Mouse (Mus musculus): ENCODE measurements around the gene Cog2. TPM values are rescaled to one million over a fixed set of nuclear protein-coding genes. Genes with fewer than 3 reads are reported as not detected.

Cog2 gene
- polyA plus RNA-seq, 1 experiment from 2014 or later = 16.5 TPM

Other genes with a start within 250 kb of the Cog2 start
- 0.15 TPM in 2 replicates for gene Pgbd5, start 81.1 kb upstream of the Cog2 start, polyA plus RNA-seq (2015; fragmentation: Nextera tagmentation; extraction: Ambion mirVana)
- 183 and 228 TPM in 2 replicates for gene Agt, start 48.9 kb downstream of the Cog2 start, polyA plus RNA-seq (2015; fragmentation: Nextera tagmentation; extraction: Ambion mirVana)
- gene Capn9, start 55.3 kb downstream of the Cog2 start, polyA plus RNA-seq (2015; fragmentation: Nextera tagmentation; extraction: Ambion mirVana) = 0.03 TPM in 1 of 2 replicates, not detected in the other
- gene 2310022B05Rik, start 142.6 kb downstream of the Cog2 start, polyA plus RNA-seq (2015; fragmentation: Nextera tagmentation; extraction: Ambion mirVana) = 5.5 and 6.5 TPM in 2 replicates
- gene Ttc13, start 201.2 kb downstream of the Cog2 start, polyA plus RNA-seq (2015; fragmentation: Nextera tagmentation; extraction: Ambion mirVana) = 18.3 and 18.4 TPM in 2 replicates
- 4.9 and 5.3 TPM in 2 replicates for gene Arv1, start 201.4 kb downstream of the Cog2 start, polyA plus RNA-seq (2015; fragmentation: Nextera tagmentation; extraction: Ambion mirVana)
- 2.7 and 3.1 TPM in 2 replicates for gene Fam89a, start 231.1 kb downstream of the Cog2 start, polyA plus RNA-seq (2015; fragmentation: Nextera tagmentation; extraction: Ambion mirVana)